Mouse (Mus musculus): ENCODE measurements around the gene Smc2. TPM values are rescaled to one million over a fixed set of nuclear protein-coding genes. Genes with fewer than 3 reads are reported as not detected.

The Smc2 gene
- polyA plus RNA-seq, 1 experiment from 2014 or later = 12.2 TPM

- Histone ChIP-seq H3K36me3 (ENCODE audit: inconsistent target) (no peaks in the 10 kb centered on the region), H3K79me2 (ENCODE audit: inconsistent target) (no peaks in the 10 kb centered on the region), H3K4me3 (ENCODE audit: inconsistent target) (no peak overlapping the region), H3K27ac (no peak overlapping the region)
- WGBS (ENCODE audit: missing documents) = 72% methylated on average over 2 of the region's 2 CpGs
Measured at GRCm38 (mm10) chr4:52530636-52531035, 91.6 kb downstream of the Smc2 start.

Other genes starting within 250 kb of the Smc2 start
- gene Vma21-ps, start 58.0 kb downstream of the Smc2 start, polyA plus RNA-seq (2018) = 5.3 TPM in 1 of 3 replicates, not detected in the others
- gene Toporsl, start 157.0 kb downstream of the Smc2 start, polyA plus RNA-seq (2018) = not detected in 3 replicates

Data from macrophage (primary cell).